Mouse (Mus musculus) urinary bladder, adult 2 months (tissue): ENCODE data around the gene Dscaml1. TPM values are rescaled to one million over a fixed set of nuclear protein-coding genes. Genes with fewer than 3 reads are reported as not detected.

Experiments used
- DNase-seq: peaks from one replicate; pipeline ENCODE4 v3.0.0; 2022; ENCODE audit warnings: low spot score
- polyA plus RNA-seq: library from polyadenylated mRNA; depleted of rRNA; stranded (reverse); fragments of >200 nt; gene quantifications from 2 replicates; pipeline ENCODE4 v1.2.3, GENCODE M21; 2012; rRNA removed

Dscaml1 gene
- polyA plus RNA-seq: 0.07 and 0.13 TPM in 2 replicates

DNA sequence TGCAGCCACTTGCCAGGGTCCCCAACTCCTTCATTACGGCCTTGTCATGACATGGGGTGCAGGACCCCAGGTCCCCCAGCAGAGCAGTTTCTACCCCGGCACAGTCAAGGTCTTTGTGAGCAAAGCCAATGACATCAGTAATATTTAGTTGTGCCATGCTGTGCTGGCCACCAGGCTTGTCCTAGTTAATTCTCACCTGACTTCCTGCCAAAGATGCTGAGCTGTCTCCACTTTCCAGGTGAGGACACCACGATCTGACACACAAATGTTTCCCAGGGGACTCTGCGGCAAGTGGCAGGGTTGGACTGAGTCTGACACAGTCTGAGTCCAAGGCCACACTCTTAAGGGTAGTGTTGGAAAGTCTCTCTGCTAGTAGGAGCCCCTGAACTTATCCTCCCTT is at the start of gene Dscaml1:
Gene Dscaml1 (plus strand): TSS at position 173 of the 400 bp plus-strand sequence.
- DNase-seq: no peak

- DNase-seq: no peak
Measured at GRCm38 (mm10) chr9:45376883-45377282, 49.5 kb upstream of the Dscaml1 start.

GRCm38 (mm10) chr9:45380411-45381251 is 45.8 kb upstream of the Dscaml1 start:
- DNase-seq: no peak

DNA sequence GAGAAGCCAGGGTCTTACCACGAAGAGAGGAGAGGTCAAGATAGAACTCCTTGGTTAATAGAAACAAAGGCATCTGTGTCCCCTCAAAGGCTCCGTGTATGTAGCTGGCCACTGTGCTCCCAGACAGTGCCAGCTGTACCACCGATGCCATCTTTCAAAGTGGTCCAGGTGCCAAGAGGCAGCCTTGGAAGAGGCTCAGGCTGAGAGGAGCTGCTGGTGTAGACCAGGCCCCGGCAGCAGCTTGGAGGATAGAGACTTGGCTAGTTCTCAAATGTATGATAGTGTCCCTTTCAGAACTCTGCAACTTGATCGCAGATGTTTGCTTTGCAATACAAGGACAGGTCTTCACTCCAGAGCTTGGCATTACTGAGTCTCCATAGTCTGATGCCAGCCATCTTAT is 44.1 kb upstream of the Dscaml1 start:
- DNase-seq: no peak

- DNase-seq: no peak
Measured at GRCm38 (mm10) chr9:45382834-45383233, 43.6 kb upstream of the Dscaml1 start.

- DNase-seq: no peak
Measured at GRCm38 (mm10) chr9:45383883-45384282, 42.5 kb upstream of the Dscaml1 start.

GRCm38 (mm10) chr9:45386698-45387097 is 39.7 kb upstream of the Dscaml1 start:
- DNase-seq: no peak

- peak; percentile 75 for DNase-seq
Measured at GRCm38 (mm10) chr9:45388385-45388994, 37.9 kb upstream of the Dscaml1 start.

GRCm38 (mm10) chr9:45389596-45389995 is 36.8 kb upstream of the Dscaml1 start:
- DNase-seq: no peak

DNA sequence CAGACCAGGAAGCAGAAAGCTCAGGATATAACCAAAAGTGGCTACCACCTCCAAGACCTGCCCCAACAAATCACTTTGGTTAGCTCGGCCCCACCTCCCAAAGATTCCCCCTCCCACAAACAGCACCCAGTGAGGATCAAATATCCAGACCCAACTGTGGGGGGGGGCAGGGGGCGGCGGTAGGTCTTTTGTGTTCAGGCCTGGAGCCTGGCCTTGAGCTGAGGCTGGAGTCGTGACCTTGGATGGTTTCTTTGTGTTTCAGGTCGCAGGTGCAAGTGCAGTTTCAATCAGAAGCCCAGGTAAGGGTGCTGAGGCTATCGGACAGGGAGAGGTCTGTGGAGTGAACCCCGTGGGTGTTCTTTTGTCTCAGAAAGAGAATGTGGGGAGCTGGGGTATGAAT is 35.1 kb upstream of the Dscaml1 start:
- DNase-seq: no peak

DNA sequence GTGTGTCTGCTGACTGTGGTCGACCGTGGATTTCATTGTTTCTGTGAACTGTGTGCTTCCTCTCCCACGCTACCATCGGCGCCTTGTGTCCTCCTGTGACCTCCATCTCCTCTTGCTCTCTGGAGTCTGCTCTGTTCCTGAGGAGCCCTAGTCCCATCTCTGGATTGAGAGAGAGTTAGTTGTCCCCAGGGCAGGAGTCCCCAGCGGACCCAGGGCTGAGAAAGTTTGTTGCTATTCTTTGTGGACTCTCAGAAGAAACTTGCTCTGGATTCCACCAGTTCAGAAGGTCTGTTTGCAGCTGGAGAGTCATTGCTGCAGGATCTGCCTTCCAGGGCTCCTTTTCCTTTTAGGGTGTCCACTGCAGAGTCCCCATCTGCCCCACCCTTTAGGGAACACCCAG is 31.2 kb upstream of the Dscaml1 start:
- DNase-seq: no peak

DNA sequence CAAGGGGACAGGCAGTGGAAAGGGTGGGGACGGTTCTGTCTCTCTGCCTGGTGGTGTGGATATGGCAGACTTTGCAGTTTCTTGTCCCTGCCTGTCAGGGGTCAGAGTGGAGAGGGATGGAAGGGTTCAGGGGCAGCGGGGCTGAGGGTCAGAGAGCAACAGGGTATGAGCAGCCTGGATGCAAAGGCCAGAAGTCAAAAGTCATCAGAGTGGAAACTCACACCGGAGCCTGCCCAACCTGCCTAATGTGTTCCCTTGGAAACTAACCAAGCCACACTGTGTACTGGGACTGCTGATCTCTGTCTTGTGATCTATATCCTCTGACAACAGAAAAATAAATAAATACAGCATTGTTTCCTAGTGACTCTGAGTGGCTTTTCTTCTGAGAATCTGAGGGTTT is 30.6 kb upstream of the Dscaml1 start:
- DNase-seq: no peak

DNA sequence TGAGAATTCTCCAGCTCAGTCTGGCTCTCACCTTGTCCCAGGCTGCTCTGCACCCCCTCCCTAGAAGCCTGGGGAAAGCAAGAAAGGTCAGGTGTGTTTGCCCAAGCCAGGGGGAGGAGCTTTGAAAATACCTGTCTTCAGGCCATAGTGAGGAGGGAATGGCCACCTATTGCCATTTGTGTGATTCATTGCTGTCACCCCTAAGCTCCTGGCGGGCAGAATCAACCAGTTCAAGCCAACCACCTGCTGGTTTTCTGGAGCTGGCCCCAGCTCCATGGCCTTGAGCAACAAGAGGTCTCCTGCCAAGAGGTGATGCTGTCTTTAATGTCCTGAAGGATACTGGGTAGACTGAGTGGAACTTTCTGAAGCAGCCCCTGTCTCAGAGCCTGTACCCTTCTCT is 28.1 kb upstream of the Dscaml1 start:
- no peak for DNase-seq

DNA sequence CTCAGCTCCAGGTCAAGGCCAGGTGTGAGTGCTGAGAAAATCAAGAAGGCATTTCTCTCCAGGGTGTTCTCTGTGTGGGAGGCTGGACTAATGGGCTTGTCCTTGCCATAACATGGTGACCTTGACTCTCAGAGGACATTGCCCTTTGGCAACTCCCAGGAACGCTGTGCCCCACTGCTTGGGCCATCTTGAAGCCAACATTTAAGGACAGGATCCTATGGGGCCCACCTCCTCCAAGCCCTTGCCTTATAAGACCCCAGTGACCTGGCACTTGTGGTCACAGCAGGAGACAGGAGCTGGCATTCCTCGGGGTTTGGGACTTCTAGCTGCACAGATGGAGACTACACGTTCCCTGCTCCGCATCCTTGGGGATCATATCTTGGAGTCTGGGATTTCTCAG is 27.0 kb upstream of the Dscaml1 start, which contains the start of gene Fxyd2:
Gene Fxyd2 (plus strand): TSS at position 236 of the 400 bp plus-strand sequence.
- DNase-seq: no peak

GRCm38 (mm10) chr9:45401851-45402250 is 24.6 kb upstream of the Dscaml1 start:
- no peak for DNase-seq

DNA sequence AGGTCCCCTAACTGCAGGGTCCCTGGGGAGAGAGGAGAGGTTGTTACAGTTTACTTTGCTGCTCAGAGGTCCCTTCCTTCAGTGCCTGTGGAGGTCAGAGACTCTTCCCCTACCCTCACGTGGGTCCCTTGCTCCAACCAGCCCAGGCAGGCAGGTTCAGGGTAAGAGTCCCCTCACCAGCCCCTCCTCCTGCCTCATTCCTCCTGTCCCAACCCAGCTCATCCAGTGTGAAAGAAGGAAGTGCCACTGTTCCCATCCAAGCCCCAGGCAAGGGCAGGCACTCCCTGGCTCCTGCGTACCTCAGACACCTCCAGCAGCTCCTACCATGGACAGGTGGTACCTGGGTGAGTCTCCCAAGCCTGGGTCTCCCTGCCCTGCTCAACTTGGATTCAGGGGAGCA is 23.5 kb upstream of the Dscaml1 start:
- DNase-seq: no peak

GRCm38 (mm10) chr9:45405694-45406093 is 20.7 kb upstream of the Dscaml1 start:
- no peak for DNase-seq

GRCm38 (mm10) chr9:45406808-45407207 is 19.6 kb upstream of the Dscaml1 start:
- no peak for DNase-seq

- DNase-seq: peak; percentile 63
Measured at GRCm38 (mm10) chr9:45407706-45408675, 18.4 kb upstream of the Dscaml1 start.

- DNase-seq: no peak
Measured at GRCm38 (mm10) chr9:45410193-45410592, 16.2 kb upstream of the Dscaml1 start.

- no peak for DNase-seq
Measured at GRCm38 (mm10) chr9:45410614-45411013, 15.8 kb upstream of the Dscaml1 start.

DNA sequence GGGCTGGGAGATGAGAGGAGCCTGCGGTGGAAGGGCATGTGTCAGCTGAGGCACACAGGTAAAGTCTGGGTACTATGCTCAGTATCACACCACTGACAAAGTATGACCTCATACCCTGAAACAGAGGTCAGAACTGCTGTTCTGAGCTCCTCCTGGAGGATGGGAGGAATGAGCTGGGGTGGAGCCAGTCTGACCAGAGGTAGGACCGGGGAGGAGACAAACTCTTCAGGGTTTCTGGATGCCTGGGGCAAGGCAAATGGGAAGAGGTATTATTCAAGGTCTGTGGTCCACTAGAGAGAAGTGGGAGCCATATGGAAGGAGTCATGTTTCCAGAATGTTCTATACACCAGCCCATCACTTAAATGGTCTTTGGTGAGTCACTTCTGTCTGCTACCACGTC is 15.3 kb upstream of the Dscaml1 start:
- no peak for DNase-seq
